Mouse (Mus musculus) CD4-positive naive resting alpha-beta T cell, adult 76 days (primary cell): ENCODE data around the gene Abca12. TPM values are rescaled to one million over a fixed set of nuclear protein-coding genes. Genes with fewer than 3 reads are reported as not detected.

ENCODE experiments used
- total RNA-seq: library from RNA; stranded (reverse); gene quantifications from one replicate; pipeline ENCODE4 v1.2.4, GENCODE M21; 2023

Gene Abca12
- not detected for total RNA-seq

DNA sequence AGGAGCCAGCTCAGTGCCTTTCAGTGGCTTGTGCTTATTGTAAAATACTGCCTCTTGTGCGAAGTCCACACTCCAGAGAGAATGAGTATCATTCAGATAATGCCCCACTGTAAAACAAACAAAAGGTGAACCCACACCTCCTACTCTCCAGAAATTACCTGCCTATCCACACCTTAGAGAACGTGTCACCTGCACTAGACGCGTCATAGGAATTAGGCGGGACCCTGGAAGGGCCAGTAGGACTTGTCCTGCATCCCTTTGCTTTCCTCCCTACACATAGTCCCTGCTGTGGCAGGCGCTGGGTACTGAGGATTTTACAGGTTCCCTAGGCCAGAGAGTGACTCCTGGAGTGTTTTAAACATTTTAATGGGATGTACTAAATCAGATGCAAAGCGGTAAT lies at the start of gene Abca12:
TSS of gene Abca12 (minus strand) at position 101 of the 400 bp plus-strand sequence.

Other genes with a start within 250 kb of the Abca12 start
- gene Atic, start 142.2 kb upstream of the Abca12 start, total RNA-seq = 57.7 TPM
- gene Fn1, start 238.3 kb upstream of the Abca12 start, total RNA-seq = 2.5 TPM